Mouse (Mus musculus) gonadal fat pad, adult 2 months (tissue): ENCODE results near the gene Slc9a6. TPM values are rescaled to one million over a fixed set of nuclear protein-coding genes. Genes with fewer than 3 reads are reported as not detected.

Source experiments
- DNase-seq: peaks from one replicate; pipeline ENCODE4 v3.0.0-alpha.2; 2012; ENCODE audit warnings: low read depth
- polyA plus RNA-seq: library from polyadenylated mRNA; depleted of rRNA; stranded (reverse); fragments of >200 nt; gene quantifications from 2 replicates; pipeline ENCODE4 v1.2.3, GENCODE M21; 2012

The Slc9a6 gene
- polyA plus RNA-seq, 1 experiment, result 49.1 TPM

DNA sequence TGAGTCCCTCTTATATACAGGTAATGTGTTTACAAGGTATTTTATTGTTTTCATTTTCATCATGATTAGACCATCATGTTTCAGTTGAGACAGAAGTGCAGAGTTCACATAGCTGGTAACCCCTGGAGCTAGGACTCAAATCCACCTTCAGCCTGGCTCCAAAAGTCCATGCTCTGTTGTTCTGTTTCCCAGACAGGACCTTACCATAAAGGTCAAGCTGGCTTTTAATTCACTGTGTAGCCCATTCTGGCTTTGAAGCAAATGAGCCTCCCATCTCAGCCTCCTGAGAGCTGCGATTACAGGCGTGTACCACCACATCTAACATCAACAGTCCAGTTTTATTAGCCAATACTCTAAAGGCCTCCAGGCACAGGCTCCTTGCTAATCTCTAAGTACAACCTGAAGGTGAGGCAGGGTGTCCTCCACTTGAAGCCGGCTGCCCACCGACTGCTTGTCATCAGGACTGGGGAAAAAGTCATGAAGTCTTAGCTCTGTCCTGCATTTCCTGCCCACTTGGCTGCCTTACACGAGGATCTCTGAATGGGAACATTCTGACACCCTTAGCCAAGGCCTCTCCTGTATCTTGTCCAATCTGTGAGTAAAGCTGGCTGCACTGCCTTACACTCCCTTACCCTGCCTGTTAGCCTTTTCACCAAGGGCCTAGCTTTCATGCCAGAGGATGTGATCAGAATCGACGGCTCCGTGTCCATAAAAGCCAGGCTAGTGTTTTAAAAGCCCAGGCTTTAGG is 55.8 kb downstream of the Slc9a6 start:
- DNase-seq, result no peak

DNA sequence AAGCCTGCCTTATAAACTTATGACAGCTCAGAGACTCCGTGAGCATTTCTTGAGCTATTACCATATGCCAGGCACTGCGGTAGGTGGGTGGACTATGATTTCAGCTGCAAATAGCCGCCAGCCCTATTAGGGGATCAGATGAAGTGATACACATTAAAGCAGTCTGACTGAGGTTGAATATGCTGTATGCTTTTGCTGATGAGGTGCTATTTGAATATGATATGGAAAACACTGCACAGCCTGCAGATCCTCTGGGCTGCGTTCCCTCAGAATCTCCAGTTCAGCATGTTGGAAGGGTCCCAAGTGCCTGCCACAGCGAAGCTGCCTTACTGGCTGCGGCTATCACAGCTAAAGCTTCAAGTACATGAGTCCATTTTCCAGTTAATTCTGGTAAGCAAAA is 57.7 kb downstream of the Slc9a6 start:
- DNase-seq, result no peak

GRCm38 (mm10) chrX:56668051-56668450 is 58.5 kb downstream of the Slc9a6 start:
- DNase-seq, result no peak

DNA sequence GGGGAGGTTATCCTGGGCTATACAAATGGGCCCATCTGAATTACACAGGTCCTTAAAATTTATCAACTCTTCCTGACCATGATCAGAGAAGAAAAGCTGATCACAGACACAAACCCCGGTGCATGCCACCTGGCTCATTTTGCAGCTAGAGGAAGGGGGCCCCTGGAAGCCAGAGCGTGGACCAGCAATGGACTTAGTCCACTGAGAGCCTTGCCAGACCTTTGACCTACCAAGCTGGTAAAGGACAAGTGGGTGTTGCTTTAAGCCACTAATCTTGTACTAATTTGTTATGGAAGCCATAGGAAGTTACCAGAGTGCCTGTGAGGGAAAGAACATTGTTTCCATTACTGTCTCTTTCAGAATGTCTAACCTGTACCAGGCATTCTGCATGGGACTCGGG is 58.9 kb downstream of the Slc9a6 start:
- DNase-seq, result no peak

GRCm38 (mm10) chrX:56675556-56675955 is 66.0 kb downstream of the Slc9a6 start:
- DNase-seq, result no peak

- DNase-seq, result no peak
These were observed 68.2 kb downstream of the Slc9a6 start for GRCm38 (mm10) chrX:56677736-56678135.

- no peak for DNase-seq
These were observed 69.5 kb downstream of the Slc9a6 start for GRCm38 (mm10) chrX:56679066-56679465.

GRCm38 (mm10) chrX:56682156-56682720 is 72.7 kb downstream of the Slc9a6 start:
- no peak for DNase-seq

DNA sequence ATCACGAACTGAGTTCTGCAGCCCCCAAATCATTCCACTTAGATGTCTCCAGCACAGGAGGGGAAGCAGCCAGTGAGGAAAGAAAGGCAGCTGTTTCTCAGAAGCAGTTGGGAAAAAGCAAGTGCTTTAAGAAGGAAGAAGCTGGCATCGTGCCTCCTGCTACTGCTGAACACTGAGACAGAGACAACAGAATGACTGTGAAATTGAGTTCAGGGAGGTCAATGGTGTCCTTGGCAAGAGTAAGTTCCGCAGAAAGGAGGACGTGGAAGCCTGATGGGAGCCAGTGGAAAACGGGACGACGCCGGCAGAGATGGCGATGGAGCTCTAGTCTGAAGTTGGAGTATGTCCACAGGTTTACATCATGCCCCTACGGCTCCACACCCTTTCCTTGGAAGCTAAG is 74.0 kb downstream of the Slc9a6 start:
- no peak for DNase-seq

- no peak for DNase-seq
These were observed 83.0 kb downstream of the Slc9a6 start for GRCm38 (mm10) chrX:56692554-56692953.

GRCm38 (mm10) chrX:56694539-56694938 is 85.0 kb downstream of the Slc9a6 start:
- DNase-seq, result no peak

DNA sequence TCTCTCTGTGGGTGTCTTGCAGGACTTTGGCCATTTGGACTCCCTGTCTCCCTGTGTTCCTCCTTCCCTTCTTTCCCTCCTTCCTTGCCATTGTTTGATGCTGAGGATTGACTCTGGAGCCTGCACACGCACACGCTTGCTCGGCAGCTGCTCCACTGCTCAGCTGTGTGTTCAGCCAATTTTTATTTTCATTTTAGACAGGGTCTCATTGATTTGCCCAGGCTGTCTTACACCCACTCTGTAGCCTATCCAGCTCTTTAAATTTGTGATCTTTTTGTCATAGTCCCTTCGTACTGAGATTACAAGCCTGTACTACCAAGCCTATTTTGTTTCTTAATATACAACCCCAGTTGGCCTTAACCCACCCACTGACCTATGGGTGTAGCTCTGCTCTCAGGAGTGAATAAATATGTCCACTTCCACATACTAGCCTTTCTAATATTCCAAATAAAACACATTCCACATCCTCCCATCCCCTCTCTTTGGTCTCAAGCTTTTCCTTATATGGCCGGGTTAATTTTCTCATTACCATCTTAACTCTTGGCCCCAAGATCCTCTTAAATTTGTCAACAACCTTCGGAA is 87.7 kb downstream of the Slc9a6 start:
- DNase-seq, result no peak

- no peak for DNase-seq
These were observed 88.3 kb downstream of the Slc9a6 start for GRCm38 (mm10) chrX:56697886-56698285.

GRCm38 (mm10) chrX:56701261-56701660 is 91.7 kb downstream of the Slc9a6 start:
- no peak for DNase-seq

- no peak for DNase-seq
These were observed 94.5 kb downstream of the Slc9a6 start for GRCm38 (mm10) chrX:56703965-56704562.

DNA sequence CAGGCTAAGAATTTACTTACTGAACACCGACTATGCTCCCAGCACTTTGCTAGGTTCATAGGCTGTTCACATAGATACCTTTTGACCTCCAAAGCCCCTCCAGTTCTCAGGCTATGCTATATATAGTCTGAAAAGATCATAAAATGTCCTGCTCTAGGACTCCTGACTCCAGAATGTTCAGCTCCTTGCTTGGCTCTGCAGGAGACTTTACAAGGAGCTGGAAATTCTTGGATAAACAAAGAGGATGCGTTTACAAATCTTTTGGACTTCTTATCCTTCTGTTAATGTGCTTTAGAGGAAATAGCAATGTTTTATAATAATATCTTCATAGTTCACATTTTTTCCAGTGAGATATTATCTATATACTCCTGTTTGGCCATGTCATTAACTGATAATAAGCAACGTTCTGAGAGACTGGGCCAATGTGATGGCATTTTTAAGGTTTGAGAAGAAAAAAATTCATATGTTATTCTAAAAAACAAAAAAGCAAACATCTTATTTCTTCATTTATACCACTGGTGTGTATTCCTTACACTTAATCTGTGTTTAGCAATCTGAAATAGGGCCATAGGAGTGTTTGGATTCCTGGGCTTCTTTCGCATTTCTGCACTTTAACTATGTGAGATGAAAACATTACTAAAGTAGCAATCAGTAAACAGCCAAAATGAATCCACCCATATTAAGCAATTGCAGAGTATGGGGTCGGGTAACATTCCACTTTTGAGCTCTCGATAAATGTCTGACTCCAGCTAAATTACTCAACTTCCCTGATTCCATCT is 99.2 kb downstream of the Slc9a6 start:
- no peak for DNase-seq

- no peak for DNase-seq
These were observed 101.0 kb downstream of the Slc9a6 start for GRCm38 (mm10) chrX:56710522-56710921.

- no peak for DNase-seq
These were observed 103.1 kb downstream of the Slc9a6 start for GRCm38 (mm10) chrX:56712666-56713065.
